Mouse (Mus musculus): ENCODE results near the gene Dnmt3a.
A peak's percentile ranks its signal among the peaks of the same experiment; 100 is the strongest.

GRCm38 (mm10) chr12:3928841-3929240, 123.0 kb downstream of the Dnmt3a start:
- TF ChIP-seq CTCF (conservative IDR thresholded peaks at IDR 0.05; ENCODE audit: insufficient read depth, insufficient read length, low read depth, low read length) (peak; percentile 41; the same call in 1 of the 2 replicates), POLR2A (IDR thresholded peaks at IDR 0.05; ENCODE audit: low read depth, low read length) (no peak)
